Mouse (Mus musculus): ENCODE data around the gene Slc12a7. TPM values are rescaled to one million over a fixed set of nuclear protein-coding genes. Genes with fewer than 3 reads are reported as not detected.

The Slc12a7 gene
- polyA plus RNA-seq, 1 experiment, result 104 TPM

- Histone ChIP-seq H3K4me3 (ENCODE audit: insufficient read depth, low read depth, low read length) (no peak overlapping the region), H3K36me3 (ENCODE audit: control insufficient read depth, insufficient read depth, low read length) (no peaks in the 10 kb centered on the region), H3K4me1 (ENCODE audit: control insufficient read depth, insufficient read depth, low read length) (peaks cover 67% of the 10 kb centered on the region), H3K27me3 (replicated peaks; ENCODE audit: control insufficient read depth, insufficient read depth, low read length) (no peaks in the 10 kb centered on the region), H3K27ac (ENCODE audit: insufficient read depth, low read depth, low read length) (peak overlapping the region; percentile 42)
- 52% methylated on average over 8 of the region's 8 CpGs for WGBS
- TF ChIP-seq POLR2A (IDR thresholded peaks at IDR 0.05; ENCODE audit: low read depth, low read length) (no peak), CTCF (conservative IDR thresholded peaks at IDR 0.05; ENCODE audit: insufficient read depth, insufficient read length, low read depth, low read length) (no peak)
- no peak for DNase-seq
These were observed 34.3 kb downstream of the Slc12a7 start for GRCm38 (mm10) chr13:73767224-73767623.

DNA sequence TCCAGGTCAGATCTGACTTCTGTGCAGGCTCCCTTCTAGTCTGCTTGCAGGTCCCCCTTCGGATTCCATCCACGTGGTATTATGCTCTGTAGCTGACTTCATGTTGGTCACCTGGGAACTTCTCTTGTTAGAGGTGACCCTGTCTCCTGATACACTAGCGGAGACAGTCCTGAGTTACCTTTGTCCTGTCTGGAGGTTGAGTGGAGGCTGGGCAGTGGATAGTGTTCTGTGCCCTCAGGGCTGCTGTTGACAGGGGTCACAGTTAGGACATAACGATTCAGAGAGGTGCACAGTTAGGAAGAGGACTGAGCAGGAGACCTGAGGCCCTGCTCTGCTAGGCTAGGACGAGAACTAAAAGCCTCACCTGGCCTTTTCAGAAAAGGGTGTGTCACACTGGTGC is 34.9 kb downstream of the Slc12a7 start:
- Histone ChIP-seq H3K36me3 (ENCODE audit: control insufficient read depth, insufficient read depth, low read length) (no peaks in the 10 kb centered on the region), H3K4me3 (ENCODE audit: insufficient read depth, low read depth, low read length) (no peak overlapping the region), H3K4me1 (ENCODE audit: control insufficient read depth, insufficient read depth, low read length) (peaks cover 72% of the 10 kb centered on the region), H3K27me3 (replicated peaks; ENCODE audit: control insufficient read depth, insufficient read depth, low read length) (no peaks in the 10 kb centered on the region), H3K27ac (ENCODE audit: insufficient read depth, low read depth, low read length) (peak overlapping the region; percentile 42)
- TF ChIP-seq CTCF (conservative IDR thresholded peaks at IDR 0.05; ENCODE audit: insufficient read depth, insufficient read length, low read depth, low read length) (no peak), POLR2A (IDR thresholded peaks at IDR 0.05; ENCODE audit: low read depth, low read length) (no peak)
- DNase-seq, result peak; percentile 78
- whole genome bisulfite sequencing, result 35% methylated on average over 5 of the region's 5 CpGs

- DNase-seq, result no peak
- Histone ChIP-seq H3K27me3 (replicated peaks; ENCODE audit: control insufficient read depth, insufficient read depth, low read length) (no peaks in the 10 kb centered on the region), H3K4me3 (ENCODE audit: insufficient read depth, low read depth, low read length) (no peak overlapping the region), H3K36me3 (ENCODE audit: control insufficient read depth, insufficient read depth, low read length) (no peaks in the 10 kb centered on the region), H3K4me1 (ENCODE audit: control insufficient read depth, insufficient read depth, low read length) (peaks cover 73% of the 10 kb centered on the region), H3K27ac (ENCODE audit: insufficient read depth, low read depth, low read length) (peak overlapping the region; percentile 42)
- 56% methylated on average over 3 of the region's 3 CpGs for WGBS
- TF ChIP-seq CTCF (conservative IDR thresholded peaks at IDR 0.05; ENCODE audit: insufficient read depth, insufficient read length, low read depth, low read length), result no peak
- TF ChIP-seq POLR2A (IDR thresholded peaks at IDR 0.05; ENCODE audit: low read depth, low read length), result no peak
These were observed 35.4 kb downstream of the Slc12a7 start for GRCm38 (mm10) chr13:73768311-73768710.

GRCm38 (mm10) chr13:73769916-73770682 is 37.2 kb downstream of the Slc12a7 start:
- TF ChIP-seq CTCF (conservative IDR thresholded peaks at IDR 0.05; ENCODE audit: insufficient read depth, insufficient read length, low read depth, low read length), result 0 out of 2 replicates have a peak, but pooled peaks have one; percentile 27
- no peak for TF ChIP-seq POLR2A (IDR thresholded peaks at IDR 0.05; ENCODE audit: low read depth, low read length)
- Histone ChIP-seq H3K27me3 (replicated peaks; ENCODE audit: control insufficient read depth, insufficient read depth, low read length) (no peaks in the 10 kb centered on the region), H3K27ac (ENCODE audit: insufficient read depth, low read depth, low read length) (peak overlapping the region; percentile 93), H3K4me3 (ENCODE audit: insufficient read depth, low read depth, low read length) (peak overlapping the region; percentile 13; the same call in 1 of the 2 replicates), H3K4me1 (ENCODE audit: control insufficient read depth, insufficient read depth, low read length) (peaks cover 82% of the 10 kb centered on the region), H3K36me3 (ENCODE audit: control insufficient read depth, insufficient read depth, low read length) (no peaks in the 10 kb centered on the region)
- WGBS, result 29% methylated on average over 4 of the region's 4 CpGs
- DNase-seq, result peak; percentile 96

DNA sequence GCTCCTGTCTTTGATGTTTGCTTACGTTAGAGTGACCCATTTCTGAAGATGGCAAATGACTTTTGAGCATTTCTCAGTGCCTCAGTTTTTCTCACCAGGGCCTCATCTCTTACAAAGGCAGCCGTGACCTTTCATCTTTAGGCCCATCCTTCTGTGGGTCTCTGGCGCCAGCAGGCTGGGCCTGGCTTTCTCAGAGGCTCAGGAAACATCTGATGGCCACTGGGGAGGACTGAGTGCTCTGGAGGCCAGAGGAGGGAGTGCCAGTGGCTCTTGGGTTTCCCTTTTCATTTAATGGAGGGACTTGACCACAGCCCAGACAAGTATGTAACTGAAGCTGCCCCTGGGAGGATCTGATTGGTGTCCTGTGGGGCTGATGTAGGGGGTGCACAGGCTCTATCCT is 38.2 kb downstream of the Slc12a7 start:
- H3K4me1 ChIP-seq (ENCODE audit: control insufficient read depth, insufficient read depth, low read length), result peaks cover 80% of the 10 kb centered on the region
- H3K27me3 ChIP-seq (replicated peaks; ENCODE audit: control insufficient read depth, insufficient read depth, low read length), result no peaks in the 10 kb centered on the region
- H3K36me3 ChIP-seq (ENCODE audit: control insufficient read depth, insufficient read depth, low read length), result no peaks in the 10 kb centered on the region
- DNase-seq, result peak; percentile 67
- peak overlapping the region; percentile 85 for H3K27ac ChIP-seq (ENCODE audit: insufficient read depth, low read depth, low read length)
- no peak overlapping the region for H3K4me3 ChIP-seq (ENCODE audit: insufficient read depth, low read depth, low read length)
- WGBS, result 50% methylated on average over 3 of the region's 3 CpGs
- TF ChIP-seq CTCF (conservative IDR thresholded peaks at IDR 0.05; ENCODE audit: insufficient read depth, insufficient read length, low read depth, low read length), result 0 out of 2 replicates have a peak, but pooled peaks have one; percentile 3
- no peak for TF ChIP-seq POLR2A (IDR thresholded peaks at IDR 0.05; ENCODE audit: low read depth, low read length)

- Histone ChIP-seq H3K27me3 (replicated peaks; ENCODE audit: control insufficient read depth, insufficient read depth, low read length) (no peaks in the 10 kb centered on the region), H3K4me1 (ENCODE audit: control insufficient read depth, insufficient read depth, low read length) (peaks cover 69% of the 10 kb centered on the region), H3K27ac (ENCODE audit: insufficient read depth, low read depth, low read length) (peak overlapping the region; percentile 79), H3K36me3 (ENCODE audit: control insufficient read depth, insufficient read depth, low read length) (no peaks in the 10 kb centered on the region), H3K4me3 (ENCODE audit: insufficient read depth, low read depth, low read length) (no peak overlapping the region)
- DNase-seq, result peak; percentile 47
- WGBS, result 10% methylated on average over 2 of the region's 2 CpGs
- TF ChIP-seq POLR2A (IDR thresholded peaks at IDR 0.05; ENCODE audit: low read depth, low read length), result no peak
- peak; percentile 26; the same call in 1 of the 2 replicates for TF ChIP-seq CTCF (conservative IDR thresholded peaks at IDR 0.05; ENCODE audit: insufficient read depth, insufficient read length, low read depth, low read length)
These were observed 39.8 kb downstream of the Slc12a7 start for GRCm38 (mm10) chr13:73772655-73773054.

- TF ChIP-seq POLR2A (IDR thresholded peaks at IDR 0.05; ENCODE audit: low read depth, low read length) (no peak), CTCF (conservative IDR thresholded peaks at IDR 0.05; ENCODE audit: insufficient read depth, insufficient read length, low read depth, low read length) (no peak)
- Histone ChIP-seq H3K36me3 (ENCODE audit: control insufficient read depth, insufficient read depth, low read length) (no peaks in the 10 kb centered on the region), H3K27ac (ENCODE audit: insufficient read depth, low read depth, low read length) (peak overlapping the region; percentile 79), H3K4me3 (ENCODE audit: insufficient read depth, low read depth, low read length) (no peak overlapping the region), H3K27me3 (replicated peaks; ENCODE audit: control insufficient read depth, insufficient read depth, low read length) (no peaks in the 10 kb centered on the region), H3K4me1 (ENCODE audit: control insufficient read depth, insufficient read depth, low read length) (peaks cover 63% of the 10 kb centered on the region)
- DNase-seq, result peak; percentile 91
- 19% methylated on average over 4 of the region's 4 CpGs for WGBS
These were observed 40.8 kb downstream of the Slc12a7 start for GRCm38 (mm10) chr13:73773519-73774205.
